Mouse (Mus musculus) layer of hippocampus, adult 11-12 months (tissue): ENCODE results near the gene Slc38a2.

Experiments
- DNase-seq: peaks from one replicate; pipeline ENCODE4 v3.0.0; 2022; ENCODE audit warnings: low spot score

Slc38a2 gene

DNA sequence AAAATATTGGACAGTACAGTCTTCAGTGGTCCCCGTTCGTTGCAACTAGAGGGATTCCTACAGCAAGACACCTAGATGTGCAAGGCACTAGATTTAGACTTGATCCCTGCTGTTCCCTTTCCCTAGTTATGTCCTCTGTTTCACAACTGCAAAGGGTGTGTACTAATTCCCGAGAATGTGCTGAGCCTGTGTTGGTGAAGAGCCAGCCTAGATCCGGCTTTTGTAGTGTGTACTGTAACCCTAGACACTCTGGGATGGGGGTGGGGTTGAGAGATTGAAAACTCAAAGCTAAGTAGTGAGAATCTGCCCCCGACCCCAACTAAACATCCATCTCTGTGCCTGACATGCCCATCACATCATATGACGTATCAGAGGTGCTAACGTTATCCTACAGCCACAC lies 18.9 kb upstream of the Slc38a2 start:
- DNase-seq: no peak

DNA sequence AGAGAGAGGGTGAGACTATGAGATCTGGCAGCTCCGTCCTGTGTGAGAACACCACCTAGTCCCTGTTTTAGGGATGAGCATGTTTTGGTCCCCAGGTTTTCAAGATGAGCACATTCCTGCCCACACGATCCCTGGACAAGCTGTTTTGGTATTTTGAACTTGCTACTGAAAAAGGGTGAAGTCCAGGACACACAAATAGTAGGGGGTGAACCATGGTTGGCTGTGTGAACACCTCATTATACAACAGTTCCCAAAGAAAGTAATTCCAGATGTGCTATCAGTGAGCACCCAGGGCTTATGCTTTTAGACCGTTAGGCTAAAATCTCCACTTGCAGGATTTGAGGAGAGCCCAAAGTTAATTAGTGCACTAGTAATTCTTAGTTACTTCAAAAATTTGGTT lies 17.7 kb upstream of the Slc38a2 start:
- DNase-seq: no peak

DNA sequence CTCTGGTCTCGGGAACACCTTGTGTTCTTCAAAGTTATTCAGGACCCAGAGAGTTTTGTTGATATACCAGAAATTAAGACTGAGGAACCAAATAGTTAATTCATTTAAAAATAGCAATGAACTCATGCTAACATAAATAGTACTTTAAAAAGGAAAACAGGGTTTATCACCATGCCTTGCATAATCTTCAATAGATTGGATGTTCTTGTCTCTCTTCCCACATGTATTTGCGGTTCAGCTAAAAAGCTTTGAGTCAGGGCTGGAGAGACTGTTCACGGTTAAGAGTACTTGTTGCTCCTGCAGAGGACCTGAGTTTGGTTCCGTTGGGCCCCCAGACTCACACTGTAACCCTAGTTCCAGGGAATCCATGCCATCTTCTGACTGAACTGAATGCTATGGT lies 16.8 kb upstream of the Slc38a2 start:
- DNase-seq: no peak

DNA sequence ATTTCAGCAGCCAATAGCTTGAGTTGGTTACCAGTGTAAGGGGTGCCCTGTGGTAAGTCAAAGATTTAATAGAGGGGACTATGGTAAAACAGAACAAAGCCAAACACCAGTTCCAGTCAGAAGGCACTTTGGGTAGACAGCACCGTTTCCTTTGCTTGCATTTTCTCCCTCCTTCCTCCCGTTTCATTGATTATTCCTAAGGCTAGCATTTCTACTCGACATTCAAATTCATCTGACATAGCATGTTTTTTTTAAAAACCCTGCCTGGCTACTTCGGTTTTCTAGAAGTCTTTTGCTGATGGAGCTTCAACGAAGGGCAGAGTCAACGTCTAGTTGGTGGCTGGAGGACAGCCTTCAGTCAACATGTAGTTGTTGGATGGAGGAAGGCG lies 16.2 kb upstream of the Slc38a2 start:
- no peak for DNase-seq

DNA sequence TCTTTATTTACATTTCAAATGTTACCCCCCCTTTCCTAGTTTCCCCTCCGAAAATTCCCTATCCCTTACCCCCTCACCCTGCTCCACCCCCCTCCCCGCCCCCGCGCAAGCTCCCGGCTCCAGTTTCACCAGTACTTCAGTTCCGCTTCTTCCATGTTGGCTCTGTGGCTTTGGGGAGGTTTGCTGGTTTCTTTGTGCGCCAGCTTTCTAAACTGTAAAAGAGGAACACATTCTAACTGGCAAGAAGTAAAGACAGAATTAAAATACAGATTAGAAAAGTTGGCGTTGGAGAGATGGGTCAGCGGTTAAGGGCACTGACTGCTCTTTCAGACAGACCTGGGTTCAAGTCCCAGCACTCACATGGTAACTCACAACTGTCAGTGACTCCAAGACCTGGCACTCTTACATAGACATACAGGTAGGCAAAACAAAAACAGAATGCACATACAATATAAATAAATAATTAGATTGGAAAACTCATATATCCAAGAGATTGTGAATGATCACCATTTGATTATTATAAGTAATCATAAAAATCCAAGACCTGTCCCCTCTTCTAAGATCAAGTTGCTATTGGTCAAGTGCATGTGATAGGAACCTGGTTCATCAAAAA lies 15.7 kb upstream of the Slc38a2 start:
- DNase-seq: no peak

DNA sequence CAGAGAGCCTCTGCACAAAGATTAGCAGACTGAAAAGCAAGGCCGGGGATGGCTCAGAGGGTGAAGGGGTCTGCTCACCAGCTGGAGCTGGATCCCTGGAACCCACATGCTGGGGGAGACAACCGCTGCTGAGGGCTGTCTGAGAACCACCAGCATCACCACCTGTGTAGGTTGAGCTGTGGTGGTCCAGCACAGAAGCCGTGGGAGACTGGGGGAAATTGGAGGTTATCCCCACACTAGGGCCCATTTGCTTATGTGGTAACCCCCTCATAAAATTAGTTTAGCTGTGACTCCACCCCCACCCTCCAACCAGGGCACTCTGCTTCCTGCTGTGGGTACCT lies 15.1 kb upstream of the Slc38a2 start:
- no peak for DNase-seq

DNA sequence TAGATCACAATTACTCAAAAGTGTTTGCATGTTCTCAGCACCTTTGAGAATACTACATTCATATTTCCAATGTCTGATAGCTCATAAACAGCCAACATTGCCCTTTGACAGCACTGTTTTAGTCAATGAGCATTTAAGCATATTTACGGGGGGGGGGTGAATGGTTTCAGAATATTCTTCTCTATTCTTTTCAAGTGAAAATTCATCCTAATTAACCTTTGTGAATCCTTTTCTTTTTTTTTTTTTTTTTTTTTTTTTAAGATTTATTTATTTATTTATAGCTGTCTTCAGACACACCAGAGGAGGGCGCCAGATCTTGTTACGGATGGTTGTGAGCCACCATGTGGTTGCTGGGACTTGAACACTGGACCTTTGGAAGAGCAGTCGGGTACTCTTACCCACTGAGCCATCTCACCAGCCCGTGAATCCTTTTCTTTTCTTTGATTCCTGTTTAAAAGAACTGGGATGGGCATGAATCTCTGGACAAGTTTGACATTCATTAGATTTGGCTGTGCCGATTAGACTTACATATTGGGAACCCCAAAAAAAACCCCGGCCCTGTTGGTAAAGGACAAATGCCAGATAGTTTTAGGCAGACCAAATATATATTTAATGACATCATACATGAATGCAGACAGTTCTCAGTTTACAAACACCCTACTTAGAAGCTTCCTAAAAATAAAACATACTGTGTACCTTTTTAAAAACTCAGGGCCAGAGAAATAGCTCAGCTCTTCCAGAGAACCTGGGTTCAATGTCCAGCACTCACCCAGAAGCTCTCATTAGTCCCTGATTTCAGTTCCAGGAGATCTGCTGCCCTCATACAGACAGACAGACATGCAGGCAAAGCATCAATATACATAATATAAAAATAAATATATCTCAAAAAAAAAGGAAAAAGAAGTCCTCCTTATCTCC lies 14.5 kb upstream of the Slc38a2 start:
- DNase-seq: no peak

DNA sequence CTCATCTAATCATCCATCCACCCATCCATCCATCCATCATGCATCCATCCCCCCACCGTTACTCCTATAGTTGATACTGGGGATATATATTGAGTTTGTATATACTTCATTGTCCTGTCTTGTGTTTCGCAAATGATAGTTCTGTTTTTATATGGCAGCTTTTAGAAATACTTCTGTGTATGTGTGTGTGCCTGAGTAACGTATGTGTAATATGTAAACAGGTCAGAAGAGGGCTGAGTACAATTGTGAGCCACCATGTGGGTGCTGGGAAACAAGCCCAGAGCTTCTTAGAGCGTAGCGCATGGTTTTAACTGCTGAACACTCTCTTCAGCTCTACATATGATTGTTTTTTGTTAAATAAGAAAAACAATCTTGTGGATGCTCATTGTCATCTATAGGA lies 12.8 kb upstream of the Slc38a2 start:
- no peak for DNase-seq

DNA sequence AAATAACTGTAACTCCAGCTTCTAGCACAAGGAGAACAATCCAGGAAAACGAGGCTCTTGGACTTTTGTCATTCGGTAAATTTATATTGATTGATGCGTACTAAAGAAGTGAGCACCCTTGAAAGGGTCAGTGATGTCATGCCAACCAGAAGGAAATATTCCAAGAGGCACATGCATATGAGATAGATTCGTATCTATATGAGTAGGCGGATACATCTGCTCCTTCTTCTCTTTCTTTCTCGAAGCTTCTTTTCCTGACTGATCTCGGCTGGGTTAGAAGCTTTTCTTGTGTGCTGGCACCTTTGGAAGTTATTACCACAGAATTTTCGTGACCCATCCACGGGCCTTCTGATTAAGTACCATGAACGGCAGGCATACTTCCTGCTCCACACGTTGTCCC lies 12.1 kb upstream of the Slc38a2 start:
- no peak for DNase-seq

DNA sequence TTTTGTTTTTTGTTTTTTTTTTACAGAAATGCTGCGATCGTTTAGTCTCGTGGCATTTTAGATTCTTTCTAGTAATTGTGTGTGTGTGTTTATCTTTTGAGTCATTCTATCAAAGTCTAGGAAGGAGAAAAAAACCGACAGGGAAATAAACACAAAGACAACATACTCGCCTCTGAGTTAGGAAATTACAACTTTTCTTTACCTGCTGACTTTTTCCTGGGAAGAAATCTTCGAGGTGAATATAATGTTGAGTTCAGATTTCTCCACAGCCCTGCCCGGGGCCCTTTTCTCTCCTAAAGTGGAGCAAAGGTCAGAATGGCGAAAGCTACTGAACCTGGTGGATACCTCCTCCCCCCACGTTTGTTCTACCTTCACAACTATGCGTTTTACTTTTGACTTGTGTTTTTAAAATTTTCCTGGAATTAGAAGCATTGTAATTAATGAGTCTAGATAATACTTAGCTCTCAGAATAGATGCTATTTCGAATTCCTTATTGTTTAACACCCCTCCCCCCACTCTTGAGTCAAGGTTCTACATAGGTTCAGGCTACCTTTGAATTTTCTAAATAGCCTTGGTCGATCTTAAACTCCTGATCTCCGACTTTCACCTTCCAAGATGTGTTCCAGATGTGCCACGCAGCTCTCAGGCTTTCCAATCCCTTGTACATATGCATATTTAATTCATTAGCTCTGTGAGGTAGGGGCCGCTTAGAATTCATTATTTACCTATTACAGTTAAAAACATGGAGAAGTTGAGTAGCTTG lies 11.0 kb upstream of the Slc38a2 start:
- no peak for DNase-seq

DNA sequence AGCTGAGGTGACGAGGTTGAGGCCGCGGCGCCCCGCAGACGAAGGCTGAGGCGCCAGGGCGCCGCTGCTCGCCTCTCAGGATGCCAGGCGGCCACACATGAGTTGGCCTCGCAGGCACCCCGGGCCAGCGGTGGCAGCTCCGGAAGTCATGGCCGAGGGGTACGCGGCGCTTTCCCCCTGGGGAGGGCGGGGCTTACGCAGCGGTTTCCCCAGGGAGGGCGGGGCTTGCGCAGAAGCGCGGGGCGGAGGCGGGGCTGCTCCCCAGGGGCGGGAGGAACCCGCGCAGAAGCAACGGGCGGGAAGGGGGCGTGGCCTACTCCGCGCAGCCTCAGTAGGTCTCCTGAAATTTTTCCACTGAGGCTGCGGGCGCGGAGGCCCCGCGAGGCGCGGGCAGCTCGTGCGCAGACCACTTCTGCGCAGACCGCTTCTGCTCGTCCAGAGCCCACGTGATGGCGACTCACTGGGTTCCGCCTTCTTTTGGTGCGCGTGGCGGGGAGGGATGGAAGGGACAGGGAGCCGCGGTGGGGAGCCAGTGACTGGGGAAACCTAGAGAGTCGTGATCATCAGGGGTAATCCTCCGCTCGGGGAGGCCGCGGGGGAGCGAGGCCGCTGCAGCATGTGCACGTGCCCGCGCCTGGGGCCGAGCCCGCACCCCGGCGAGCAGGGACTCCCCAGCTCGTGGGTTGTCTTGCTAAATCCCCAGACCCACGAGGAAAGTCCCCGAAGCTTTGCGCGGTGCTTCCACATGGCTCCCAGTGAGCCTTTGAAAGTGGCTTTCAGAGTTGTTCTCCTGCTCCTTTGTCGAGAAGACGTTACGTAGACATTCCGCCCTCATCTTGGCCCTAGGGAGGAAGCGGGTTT lies 10.2 kb upstream of the Slc38a2 start:
- DNase-seq: peak; percentile 97

DNA sequence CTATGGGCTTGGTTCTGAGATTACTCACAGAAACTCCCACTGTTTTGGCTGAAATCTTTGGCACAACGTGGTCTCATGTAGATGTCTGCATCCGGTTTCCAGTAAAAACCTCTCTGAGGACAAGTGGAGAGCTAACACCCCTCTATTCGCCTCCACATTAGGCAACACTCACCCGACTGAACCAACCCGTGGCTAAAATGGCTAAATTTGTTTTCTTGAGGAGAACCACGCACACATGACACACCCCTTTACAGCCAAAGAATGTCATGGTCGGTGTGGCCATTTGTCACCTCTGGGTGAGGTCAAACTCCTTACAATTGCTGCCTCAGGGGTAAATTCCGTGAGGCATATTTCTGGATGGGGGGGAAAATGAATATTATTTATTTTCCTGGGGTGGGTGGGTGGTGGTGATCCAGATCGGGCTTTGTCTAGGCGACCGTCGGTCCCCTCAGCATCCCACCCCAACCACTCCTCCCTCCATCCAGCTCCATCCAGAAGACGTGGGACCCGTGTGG lies 9.5 kb upstream of the Slc38a2 start:
- DNase-seq: no peak

DNA sequence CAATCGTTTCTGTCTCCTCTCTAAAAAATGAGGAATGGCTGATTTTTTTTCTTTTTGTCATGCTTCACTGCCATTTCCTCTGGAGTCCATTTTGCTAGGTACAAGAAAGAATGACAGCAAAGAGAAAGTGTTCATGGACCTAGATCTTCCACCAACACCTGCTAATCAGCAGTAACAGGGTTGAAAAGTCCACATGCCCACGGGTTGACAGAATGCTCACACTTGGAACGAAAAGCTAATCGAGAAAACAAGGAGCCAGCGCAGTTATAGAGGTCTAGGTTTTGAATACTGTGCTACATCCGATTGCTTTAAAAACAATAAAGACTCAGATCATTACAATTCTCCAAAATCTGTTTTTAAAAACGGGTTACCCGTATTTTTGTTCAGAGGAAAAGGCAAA lies 8.9 kb upstream of the Slc38a2 start:
- DNase-seq: no peak

DNA sequence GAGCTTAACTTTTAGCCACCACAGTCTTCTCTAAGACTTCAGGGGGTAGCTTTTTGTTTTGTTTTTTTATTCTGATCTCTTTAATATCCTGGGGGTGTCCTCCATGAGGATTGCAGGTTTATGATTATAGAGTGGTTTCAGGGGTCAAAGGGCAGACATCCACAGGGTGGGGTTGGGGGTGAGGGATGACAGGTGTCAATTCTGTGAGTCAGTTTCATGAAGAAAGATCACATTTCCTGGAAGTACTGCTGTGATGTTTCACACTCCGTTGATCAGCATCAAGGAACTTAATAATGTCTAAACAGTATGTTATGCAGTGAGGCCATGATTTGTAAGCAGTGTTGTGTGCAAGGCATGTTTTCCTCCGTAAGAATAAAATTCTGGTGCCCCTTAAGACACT lies 8.4 kb upstream of the Slc38a2 start:
- no peak for DNase-seq

DNA sequence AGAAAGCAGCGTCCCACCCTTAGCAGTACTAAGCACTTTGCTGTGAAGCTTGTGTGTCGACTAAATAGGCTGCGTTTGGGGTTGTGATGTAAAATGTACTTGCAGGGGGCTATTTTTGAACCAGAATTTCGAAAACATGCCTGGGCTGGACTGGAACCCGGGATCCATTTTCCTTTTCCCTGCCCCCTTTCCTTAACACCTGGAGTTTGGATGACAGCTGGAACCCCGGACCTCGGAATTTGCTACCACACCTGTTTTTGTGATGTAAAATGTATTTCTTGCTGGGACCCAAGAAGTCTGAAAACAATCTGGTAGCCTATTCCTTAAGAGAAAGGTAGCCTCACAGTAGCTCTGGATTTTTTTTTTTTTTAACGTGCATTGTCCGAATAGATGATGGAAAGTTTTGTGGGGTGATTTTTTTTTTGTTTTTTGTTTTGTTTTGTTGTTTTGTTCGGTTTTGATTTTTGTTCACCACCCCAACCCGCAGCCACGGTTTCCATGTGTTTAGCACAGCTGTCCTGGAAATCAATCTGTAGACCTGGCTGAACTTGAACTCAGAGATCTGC lies 3.0 kb upstream of the Slc38a2 start:
- no peak for DNase-seq

DNA sequence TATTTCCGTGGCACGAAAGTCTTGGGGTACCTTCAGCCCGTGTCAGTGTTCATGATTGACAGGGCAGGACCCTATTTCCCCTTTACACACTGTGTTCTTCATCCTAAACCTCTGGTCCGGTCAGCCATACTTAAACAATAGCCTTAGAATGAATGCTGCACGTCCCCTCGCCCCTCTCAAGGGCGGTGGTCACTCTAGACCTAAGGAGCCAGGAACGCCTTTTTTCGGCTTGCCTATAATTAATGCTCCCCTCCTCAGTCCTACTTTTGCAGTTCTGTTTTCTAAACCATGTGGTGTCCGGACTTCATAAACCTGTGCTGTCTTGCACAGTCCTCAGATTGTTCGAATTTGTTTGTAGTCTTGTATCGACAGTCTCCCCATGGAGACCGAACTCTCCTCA lies 1.2 kb upstream of the Slc38a2 start:
- DNase-seq: no peak

DNA sequence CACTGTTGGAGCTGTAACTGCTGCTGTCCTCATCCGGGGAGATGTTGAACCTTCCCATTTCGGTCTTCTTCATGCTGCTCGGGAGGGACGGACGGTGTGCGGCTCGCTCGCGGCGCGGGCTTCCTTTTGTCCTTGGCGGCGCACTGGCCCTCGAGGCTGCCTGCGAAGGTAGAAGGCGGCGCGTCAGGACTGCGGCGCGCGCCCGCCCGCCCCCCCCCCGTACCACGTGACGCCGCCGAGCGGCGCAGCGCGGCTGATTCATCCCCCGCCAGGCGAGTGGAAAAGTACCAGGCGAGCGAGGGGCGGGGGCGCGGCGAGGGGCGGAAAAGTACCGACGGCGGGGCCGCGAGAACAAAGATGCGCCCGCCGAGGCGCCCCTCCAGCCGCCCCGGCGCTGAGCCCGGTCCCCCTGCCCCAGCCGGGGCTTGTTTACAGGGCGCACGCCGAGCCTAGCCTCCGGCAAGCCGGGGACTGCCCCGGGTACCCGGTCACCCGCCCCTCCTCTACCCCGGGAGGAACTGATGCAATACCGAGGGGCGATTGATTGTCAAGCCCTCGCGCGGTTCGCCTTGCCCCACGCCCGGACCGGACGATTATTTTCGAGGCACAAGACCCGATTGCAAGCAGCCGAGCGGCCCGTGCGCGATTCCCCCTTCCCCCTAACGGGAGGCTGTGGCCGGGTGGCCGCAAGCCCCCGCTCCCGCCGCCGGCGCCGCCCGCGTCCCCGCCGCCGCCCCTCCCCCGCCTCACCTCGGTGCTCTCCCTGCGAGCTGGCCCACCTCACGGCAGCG lies 677 bp downstream of the Slc38a2 start:
- peak; percentile 80 for DNase-seq

DNA sequence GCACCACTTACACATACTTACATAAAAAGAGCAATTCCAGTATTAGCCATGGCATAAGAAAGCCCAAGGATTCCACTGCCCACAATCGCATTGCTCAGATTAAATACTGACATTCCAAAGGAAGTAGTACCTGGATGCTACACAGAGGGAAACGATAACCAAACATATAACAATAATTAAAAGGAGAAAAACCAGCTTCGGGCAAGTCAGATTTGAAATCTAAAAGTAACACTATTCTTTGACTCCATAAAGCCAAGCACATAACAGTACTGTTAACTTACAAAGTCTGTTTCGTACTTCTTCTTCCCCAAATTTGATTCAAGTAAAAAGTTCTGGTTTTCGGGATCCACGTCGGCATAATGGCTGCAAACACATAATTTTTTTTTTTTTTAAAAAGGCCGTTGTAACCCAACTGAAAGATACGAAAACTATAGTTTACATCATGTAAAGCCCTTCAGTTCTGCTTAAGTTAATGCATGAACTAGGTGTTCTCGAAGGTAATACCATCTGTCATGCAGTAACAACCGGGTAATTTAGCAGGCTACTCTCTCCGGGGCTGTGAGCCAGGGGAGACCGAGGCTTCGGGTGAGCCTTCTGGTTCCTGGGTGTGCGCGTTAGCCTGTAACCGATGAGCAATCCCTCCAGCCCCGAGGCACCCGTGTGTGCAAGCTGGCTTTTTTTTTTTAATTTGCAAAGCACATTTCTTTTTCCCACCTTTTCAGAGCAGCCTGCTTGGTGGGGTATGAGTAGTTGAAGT lies 1.5 kb downstream of the Slc38a2 start:
- DNase-seq: no peak

DNA sequence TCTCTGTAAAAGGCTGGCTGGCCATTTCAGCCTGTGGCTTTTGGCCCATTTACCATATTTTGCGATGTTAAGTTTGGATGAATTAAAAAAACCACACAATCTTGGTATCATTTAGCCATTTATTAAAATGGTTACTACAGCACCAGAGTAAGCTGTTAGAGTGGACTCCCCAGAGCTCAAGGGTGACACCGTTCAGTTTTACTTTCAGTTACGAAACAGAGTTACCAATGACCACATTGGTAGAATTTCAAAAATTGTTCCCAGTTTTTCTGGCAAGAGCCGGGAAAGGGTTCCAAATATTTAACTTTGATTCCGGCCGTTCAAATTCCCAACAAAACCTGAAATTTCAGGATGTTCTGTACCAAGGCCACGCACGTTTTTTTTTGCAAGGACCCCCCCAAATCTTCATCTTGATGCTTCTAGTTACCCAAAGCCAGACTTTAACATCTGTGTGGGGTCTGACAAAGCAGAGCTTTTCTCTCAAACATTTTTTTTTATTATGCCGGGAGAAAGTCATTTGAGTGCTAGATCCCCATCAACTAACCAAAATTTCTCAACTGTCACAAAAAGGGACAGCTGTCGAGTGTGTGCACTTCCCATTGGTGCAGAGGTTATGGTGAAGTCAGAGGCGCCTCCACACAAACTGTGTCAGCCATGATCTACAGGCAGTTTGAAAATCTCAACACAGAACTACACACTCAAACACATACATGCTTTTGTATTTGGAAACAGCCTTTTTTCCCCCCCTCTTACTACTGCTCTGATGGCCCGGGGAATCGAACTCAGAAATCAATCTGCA lies 2.8 kb downstream of the Slc38a2 start:
- DNase-seq: no peak
